Mouse (Mus musculus) stomach, embryonic 14.5 days (tissue): Measurements from ENCODE around the gene Pknox2. TPM values are rescaled to one million over a fixed set of nuclear protein-coding genes. Genes with fewer than 3 reads are reported as not detected.

Experiments
- ATAC-seq: fragments of 200-750 bp; cut with Nextera tagmentation; 2 replicates; pipeline ENCODE4 v1.8.0; 2017; ENCODE audit warnings: low read depth, moderate TSS enrichment; ENCODE audit not compliant: insufficient number of reproducible peaks, insufficient read depth, low FRiP score
- H3K27ac ChIP-seq: fragments of 300-500 bp; sonication (generic); 2 replicates; pipeline ENCODE4 v1.5.1; 2014; ENCODE audit warnings: mild to moderate bottlenecking, low read length, moderate library complexity, mixed read lengths
- H3K27me3 ChIP-seq: fragments of 300-500 bp; sonication (generic); 2 replicates; pipeline ENCODE4 v1.6.1; 2014; ENCODE audit warnings: low read length, control low read depth, mixed read lengths; ENCODE audit not compliant: control insufficient read depth, insufficient read depth
- H3K36me3 ChIP-seq: fragments of 300-500 bp; sonication (generic); 2 replicates; pipeline ENCODE4 v1.6.1; 2014; ENCODE audit warnings: mild to moderate bottlenecking, control low read depth, low read length, moderate library complexity, mixed read lengths; ENCODE audit not compliant: control insufficient read depth, insufficient read depth
- H3K4me1 ChIP-seq: fragments of 300-500 bp; sonication (generic); 2 replicates; pipeline ENCODE4 v1.6.1; 2014; ENCODE audit warnings: low read length, control low read depth, mixed read lengths; ENCODE audit not compliant: control insufficient read depth, insufficient read depth
- H3K4me2 ChIP-seq: fragments of 300-500 bp; sonication (generic); replicated peaks from 2 replicates; pipeline ENCODE4 v1.6.1; 2014; ENCODE audit warnings: low read depth, low read length, control low read depth
- H3K4me3 ChIP-seq: fragments of 300-500 bp; sonication (generic); 2 replicates; pipeline ENCODE4 v1.5.1; 2014; ENCODE audit warnings: low read depth, low read length, control low read depth
- H3K9ac ChIP-seq: fragments of 300-500 bp; sonication (generic); replicated peaks from 2 replicates; pipeline ENCODE4 v1.6.1; 2014; ENCODE audit warnings: low read depth, mild to moderate bottlenecking, control low read depth, low read length, moderate library complexity, mixed read lengths
- H3K9me3 ChIP-seq: fragments of 300-500 bp; sonication (generic); 2 replicates; pipeline ENCODE4 v1.6.1; 2016; ENCODE audit warnings: low read depth, low read length, control low read depth; ENCODE audit not compliant: control insufficient read depth
- WGBS: fragments of 180-500 bp; shearing (Covaris S2); extraction: QIAGEN DNeasy Blood & Tissue Kit; methylation state at CpG from one replicate; pipeline ENCODE4 v1.1.7; 2014; 5-methylcytosine and 5-hydroxymethylcytosine counted together
- polyA plus RNA-seq: library from polyadenylated mRNA; unstranded; fragments of >200 nt; fragmentation: Nextera tagmentation; extraction: Ambion mirVana; gene quantifications from 2 replicates; pipeline ENCODE4 v1.2.1, GENCODE M21; 2014

Gene Pknox2
- polyA plus RNA-seq, 1 experiment from 2014 or later = 7.5 TPM

DNA sequence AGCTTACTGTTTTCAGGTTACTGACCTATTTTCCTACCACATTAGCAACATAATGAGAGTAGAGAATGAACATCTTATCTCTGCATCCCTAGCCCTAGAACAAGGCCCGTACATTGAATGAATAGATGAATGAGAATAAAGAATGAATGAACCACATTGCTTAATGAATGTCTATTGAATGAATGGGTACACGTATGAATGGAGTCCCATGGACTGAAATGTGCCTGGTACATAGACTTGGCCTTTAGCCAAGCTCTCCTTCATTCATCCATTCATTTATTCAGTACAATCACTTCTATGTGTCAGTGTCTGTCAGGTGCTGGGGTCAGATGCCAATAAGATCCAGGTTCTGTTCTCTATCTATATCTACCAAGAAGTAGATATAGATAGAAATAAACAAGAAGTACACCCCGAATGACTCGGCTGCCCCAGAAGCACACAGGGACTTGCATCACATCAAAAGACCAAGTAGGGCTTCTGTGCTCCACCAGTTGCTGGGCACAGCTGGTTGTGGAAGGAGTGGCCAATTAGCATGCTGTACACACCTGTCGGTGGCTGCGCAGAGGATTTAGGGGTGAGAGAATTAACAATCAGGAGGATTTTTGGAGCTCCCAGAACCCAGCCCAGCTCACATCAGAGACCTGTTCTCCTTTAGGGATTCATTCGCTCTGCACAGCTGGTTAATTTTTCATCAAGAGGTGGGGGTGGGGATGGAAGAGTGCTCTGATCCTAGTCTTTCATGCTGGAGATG, 119.2 kb downstream of the Pknox2 start:
- WGBS = 70% methylated on average over 7 of the region's 7 CpGs
- no peak overlapping the region for H3K9ac ChIP-seq
- H3K27ac ChIP-seq = no peak overlapping the region
- no peaks in the 10 kb centered on the region for H3K36me3 ChIP-seq
- H3K4me2 ChIP-seq = no peak overlapping the region
- H3K27me3 ChIP-seq = no peaks in the 10 kb centered on the region
- peaks cover 37% of the 10 kb centered on the region for H3K4me1 ChIP-seq
- no peaks in the 10 kb centered on the region for H3K9me3 ChIP-seq
- ATAC-seq = no peak
- H3K4me3 ChIP-seq = no peak overlapping the region

GRCm38 (mm10) chr9:37025913-37026312, 121.3 kb downstream of the Pknox2 start:
- no peak overlapping the region; the same call in 1 of the 2 replicates for H3K27ac ChIP-seq
- no peak for ATAC-seq
- H3K9ac ChIP-seq = no peak overlapping the region

GRCm38 (mm10) chr9:37021586-37022230, 125.5 kb downstream of the Pknox2 start:
- no peaks in the 10 kb centered on the region for H3K9me3 ChIP-seq
- 0 out of 2 replicates have a peak, but pooled peaks have one; percentile 7 for ATAC-seq
- H3K4me3 ChIP-seq = no peak overlapping the region
- peaks cover 40% of the 10 kb centered on the region for H3K4me1 ChIP-seq
- WGBS = 25% methylated on average over 3 of the region's 3 CpGs
- H3K9ac ChIP-seq = no peak overlapping the region
- H3K27me3 ChIP-seq = no peaks in the 10 kb centered on the region
- no peak overlapping the region for H3K27ac ChIP-seq
- H3K4me2 ChIP-seq = no peak overlapping the region
- H3K36me3 ChIP-seq = no peaks in the 10 kb centered on the region

More at GRCm38 (mm10) chr9:37025913-37026312, 121.3 kb downstream of the Pknox2 start:
- Histone ChIP-seq H3K9me3 (no peaks in the 10 kb centered on the region), H3K36me3 (no peaks in the 10 kb centered on the region), H3K27me3 (no peaks in the 10 kb centered on the region), H3K4me3 (no peak overlapping the region), H3K4me2 (no peak overlapping the region), H3K4me1 (peaks cover 43% of the 10 kb centered on the region)
- 59% methylated on average over 3 of the region's 3 CpGs for WGBS

- 28% methylated on average over 1 of the region's 1 CpGs for WGBS
Measured at GRCm38 (mm10) chr9:37018154-37018553, 129.1 kb downstream of the Pknox2 start.

GRCm38 (mm10) chr9:37017169-37017568, 130.0 kb downstream of the Pknox2 start:
- H3K9ac ChIP-seq = no peak overlapping the region
- H3K9me3 ChIP-seq = no peaks in the 10 kb centered on the region
- ATAC-seq = peak; percentile 43; the same call in 1 of the 2 replicates
- H3K27me3 ChIP-seq = no peaks in the 10 kb centered on the region
- H3K27ac ChIP-seq = peak overlapping the region; percentile 56; the same call in 1 of the 2 replicates
- H3K4me3 ChIP-seq = no peak overlapping the region
- H3K4me2 ChIP-seq = no peak overlapping the region
- peaks cover 39% of the 10 kb centered on the region for H3K4me1 ChIP-seq
- no peaks in the 10 kb centered on the region for H3K36me3 ChIP-seq
- WGBS = 60% methylated on average over 7 of the region's 7 CpGs

More at GRCm38 (mm10) chr9:37018154-37018553, 129.1 kb downstream of the Pknox2 start:
- H3K27ac ChIP-seq = peak overlapping the region; percentile 34; the same call in 1 of the 2 replicates
- H3K9me3 ChIP-seq = no peaks in the 10 kb centered on the region
- no peak overlapping the region for H3K4me3 ChIP-seq
- H3K27me3 ChIP-seq = no peaks in the 10 kb centered on the region
- H3K4me2 ChIP-seq = no peak overlapping the region
- no peak overlapping the region for H3K9ac ChIP-seq
- peaks cover 40% of the 10 kb centered on the region for H3K4me1 ChIP-seq
- peak; percentile 73; the same call in 1 of the 2 replicates for ATAC-seq
- no peaks in the 10 kb centered on the region for H3K36me3 ChIP-seq

DNA sequence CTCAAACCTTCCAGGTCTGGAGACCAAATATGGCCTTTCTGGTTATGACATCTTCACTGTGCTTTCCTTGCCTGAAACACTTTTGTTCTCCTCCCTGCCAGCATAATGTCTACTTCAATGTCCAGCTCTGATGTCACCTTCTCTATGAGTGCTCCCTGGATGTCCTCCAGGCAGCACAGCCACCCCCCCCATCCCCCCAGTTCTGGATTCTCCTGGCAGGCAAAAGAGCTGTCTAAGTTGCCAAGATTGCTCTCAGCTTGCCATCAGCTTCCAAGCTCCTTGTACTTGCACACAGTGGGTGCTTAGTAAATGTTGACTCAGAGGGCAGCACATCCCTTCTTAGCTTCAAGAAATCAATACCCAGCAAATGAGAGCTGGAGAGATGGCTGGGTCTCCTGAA, 131.0 kb downstream of the Pknox2 start:
- ATAC-seq = no peak
- Histone ChIP-seq H3K36me3 (no peaks in the 10 kb centered on the region), H3K9me3 (no peaks in the 10 kb centered on the region), H3K4me2 (no peak overlapping the region), H3K4me1 (peaks cover 29% of the 10 kb centered on the region), H3K4me3 (no peak overlapping the region), H3K27me3 (no peaks in the 10 kb centered on the region), H3K27ac (no peak overlapping the region), H3K9ac (no peak overlapping the region)

- H3K4me2 ChIP-seq = no peak overlapping the region
- H3K9me3 ChIP-seq = no peaks in the 10 kb centered on the region
- H3K9ac ChIP-seq = no peak overlapping the region
- no peak overlapping the region for H3K4me3 ChIP-seq
- 0 out of 2 replicates have a peak overlapping the region, but pooled peaks have one; percentile 15 for H3K27ac ChIP-seq
- WGBS = 25% methylated on average over 8 of the region's 8 CpGs
- H3K27me3 ChIP-seq = no peaks in the 10 kb centered on the region
- no peak for ATAC-seq
- no peaks in the 10 kb centered on the region for H3K36me3 ChIP-seq
- peaks cover 21% of the 10 kb centered on the region for H3K4me1 ChIP-seq
Measured at GRCm38 (mm10) chr9:37013565-37013964, 133.6 kb downstream of the Pknox2 start.

- Histone ChIP-seq H3K27me3 (no peaks in the 10 kb centered on the region), H3K27ac (no peak overlapping the region), H3K4me2 (no peak overlapping the region), H3K4me3 (no peak overlapping the region), H3K36me3 (no peaks in the 10 kb centered on the region), H3K9me3 (no peaks in the 10 kb centered on the region), H3K4me1 (peaks cover under 1% of the 10 kb centered on the region), H3K9ac (no peak overlapping the region)
- WGBS = 42% methylated on average over 5 of the region's 5 CpGs
- ATAC-seq = no peak
Measured at GRCm38 (mm10) chr9:37008090-37008489, 139.1 kb downstream of the Pknox2 start.
